In the genomic region with DNA sequence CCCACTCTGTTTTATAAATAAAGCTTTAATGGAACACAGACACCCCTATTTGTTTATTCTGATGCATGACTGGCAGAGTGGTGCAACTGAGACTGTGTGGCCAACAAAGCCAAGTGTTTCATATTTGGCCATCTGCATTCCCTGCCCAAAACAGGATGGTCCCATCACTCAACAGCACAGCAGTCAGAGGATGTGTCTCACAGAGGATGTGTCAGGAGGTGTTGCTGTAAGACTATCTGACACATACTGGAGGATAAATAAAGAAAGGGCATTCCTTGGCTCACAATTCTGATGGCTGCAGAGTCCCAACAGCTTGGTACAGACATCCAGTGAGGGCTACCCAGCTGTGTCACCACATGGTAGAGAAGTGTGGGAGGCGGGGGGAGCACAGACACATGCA, we compare ENCODE assay signal across 17 mouse cellular contexts.
"Had no signal": no experiment of that assay in that cellular context is flagged by ENCODE, and none has a peak within 500 bp of the region (broad histone marks: within the 10 kb centered on the region; RNA-seq: fewer than 3 reads in every experiment).

No protein-coding gene starts in this region.

- DNase-seq: kidney, adult 11 months; kidney, adult 9 months; kidney, postnatal 36 days; layer of hippocampus, adult 9-11 months; layer of hippocampus, postnatal 36 days; liver; liver, embryonic 13.5 days; liver, postnatal 0 days; midbrain, embryonic 14.5 days; right cerebral cortex, adult 18-20 months; thymus, adult 18-20 months; thymus, postnatal 14 days had no signal

- H3K4me2 ChIP-seq: liver, embryonic 13.5 days; neural tube, embryonic 15.5 days had no signal

- H3K27ac ChIP-seq: kidney, postnatal 0 days; liver, embryonic 13.5 days; midbrain, embryonic 10.5 days; neural tube, embryonic 15.5 days had no signal

- H3K9ac ChIP-seq: liver, embryonic 13.5 days; liver, postnatal 0 days; neural tube, embryonic 15.5 days had no signal

- H3K9me3 ChIP-seq: liver, embryonic 13.5 days; midbrain, embryonic 10.5 days; neural tube, embryonic 15.5 days had no signal

- H3K36me3 ChIP-seq: neural tube, embryonic 15.5 days had no signal

- H3K4me3 ChIP-seq: liver, embryonic 13.5 days; midbrain, embryonic 10.5 days; myocyte; neural tube, embryonic 15.5 days had no signal

- ATAC-seq: inflammation-experienced regulatory T-cells, adult 6 months; liver, postnatal 0 days had no signal

- H3K27me3 ChIP-seq: liver, embryonic 13.5 days; neural tube, embryonic 15.5 days had no signal
